Mouse (Mus musculus) lung, postnatal 14 days (tissue): ENCODE results near the gene Pdcd7.
"Not testable (repeated sequence)": the region's sequence is repeated elsewhere in the genome, so short reads cannot be mapped to it uniquely, and the experiment has no call there.

Source experiments
- DNase-seq: peaks from one replicate; pipeline ENCODE4 v3.0.0; 2021

Pdcd7 gene

DNA sequence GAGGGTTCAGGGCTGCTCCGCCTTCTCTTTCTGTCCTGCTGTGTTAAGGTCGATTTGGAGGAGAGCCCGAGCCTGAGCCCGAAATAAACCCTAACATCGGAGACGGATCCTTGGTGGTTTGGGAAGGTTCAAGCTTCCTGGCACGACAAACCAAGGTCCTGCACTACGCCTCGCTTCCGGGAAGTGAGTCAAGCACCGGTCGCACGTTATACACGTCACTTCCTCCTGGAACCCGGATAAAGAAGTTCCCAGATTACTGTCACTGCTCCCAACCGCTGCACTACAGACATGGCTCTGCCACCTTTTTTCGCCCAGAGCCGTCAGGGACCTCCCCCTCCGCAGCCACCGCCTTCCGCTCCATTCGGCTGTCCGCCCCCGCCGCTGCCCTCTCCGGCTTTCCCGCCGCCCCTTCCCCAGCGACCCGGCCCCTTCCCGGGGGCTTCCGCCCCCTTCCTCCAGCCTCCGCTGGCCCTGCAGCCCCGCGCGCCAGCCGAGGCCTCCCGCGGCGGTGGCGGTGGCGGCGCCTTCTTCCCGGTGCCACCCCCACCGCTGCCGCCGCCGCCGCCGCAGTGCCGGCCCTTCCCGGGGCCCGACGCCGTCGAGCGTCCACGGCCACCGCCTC is at the start of gene Pdcd7:
Pdcd7 (plus strand) TSS at position 251 of the 622 bp plus-strand sequence.
- peak; percentile 97 for DNase-seq

DNA sequence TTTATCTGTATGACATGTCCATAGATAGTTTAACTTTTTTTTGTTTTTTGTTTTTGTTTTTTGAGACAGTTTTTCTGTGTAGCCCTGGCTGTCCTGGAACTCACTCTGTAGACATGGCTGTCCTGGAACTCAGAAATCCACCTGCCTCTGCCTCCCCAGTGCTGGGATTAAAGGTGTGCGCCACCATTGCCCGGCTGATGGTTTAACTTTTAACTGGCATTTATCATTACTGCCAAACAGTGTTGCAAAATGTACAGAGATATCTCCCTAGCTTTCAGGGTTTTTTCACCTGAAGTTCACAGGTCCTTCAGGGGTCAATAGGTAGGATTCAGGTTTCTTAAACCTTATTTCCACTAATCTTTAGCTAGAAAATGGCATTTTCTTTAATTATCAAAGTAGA is 48.8 kb upstream of the Pdcd7 start:
- no peak for DNase-seq

DNA sequence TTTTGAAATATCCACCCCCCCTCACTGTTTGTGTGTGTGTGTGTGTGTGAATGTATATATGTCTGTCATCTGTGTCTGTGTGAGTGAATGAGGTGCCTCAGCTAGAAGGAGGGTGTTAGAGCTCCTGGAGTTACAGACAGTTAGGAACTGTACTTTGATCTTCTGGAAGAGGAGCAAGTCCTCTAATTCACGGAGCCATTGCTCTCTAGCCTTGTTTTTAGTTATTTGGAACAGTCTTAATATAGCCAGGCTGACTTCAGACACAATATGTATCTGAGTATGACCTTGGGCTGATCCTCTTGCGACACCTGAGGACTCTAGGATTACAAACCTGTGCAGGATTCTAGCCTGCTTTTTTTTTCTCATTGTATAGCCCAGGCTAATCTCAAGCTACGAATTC is 47.1 kb upstream of the Pdcd7 start:
- DNase-seq: no peak

DNA sequence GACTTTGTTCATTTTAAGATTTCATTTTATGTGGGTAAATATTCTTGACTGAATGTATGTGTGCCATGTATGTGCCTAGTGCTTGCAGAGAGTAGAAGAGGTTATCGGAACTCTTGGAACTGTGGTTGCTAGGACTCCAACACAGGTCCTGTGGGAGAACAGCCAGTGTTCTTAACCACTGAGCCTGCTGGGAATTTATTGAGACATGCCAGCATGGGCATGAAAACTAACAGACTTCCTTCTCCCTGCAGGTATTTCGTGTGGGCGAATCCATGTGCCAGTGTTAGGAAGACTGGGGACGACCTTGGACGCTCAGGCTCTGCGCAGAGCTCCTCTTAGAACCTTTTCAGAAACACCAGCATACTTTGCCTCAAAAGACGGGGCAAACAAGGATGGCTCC is 46.3 kb upstream of the Pdcd7 start:
- no peak for DNase-seq

DNA sequence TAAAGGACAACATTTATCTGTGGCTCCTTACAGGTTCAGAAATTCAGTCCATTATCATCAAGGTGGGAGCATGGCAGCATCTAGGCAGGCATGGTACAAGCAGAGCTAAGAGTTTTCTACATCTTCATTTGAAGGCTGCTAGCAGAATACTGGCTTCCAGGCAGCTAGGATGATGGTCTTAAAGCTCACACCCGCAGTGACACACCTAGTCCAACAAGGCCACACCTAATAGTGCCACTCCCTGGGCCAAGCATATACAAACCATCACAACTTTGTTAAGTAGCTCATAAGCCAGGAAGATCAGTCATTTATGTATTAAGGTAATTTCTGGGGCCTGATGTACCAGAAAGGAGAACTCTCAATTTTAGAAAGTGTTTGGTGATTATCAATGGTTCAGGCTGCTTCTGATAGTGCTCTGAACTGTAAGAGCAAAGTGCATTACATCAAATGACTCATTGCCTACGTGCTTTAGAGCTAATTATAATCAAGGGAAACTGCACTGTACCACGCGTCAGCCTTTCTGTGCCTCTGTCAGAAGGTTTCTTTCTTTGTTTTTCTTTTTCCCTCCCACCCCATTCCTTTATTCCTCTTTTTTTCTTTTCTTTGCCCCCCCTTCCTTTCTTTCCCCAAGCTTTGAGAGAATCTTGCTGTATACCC is 43.4 kb upstream of the Pdcd7 start:
- DNase-seq: no peak

DNA sequence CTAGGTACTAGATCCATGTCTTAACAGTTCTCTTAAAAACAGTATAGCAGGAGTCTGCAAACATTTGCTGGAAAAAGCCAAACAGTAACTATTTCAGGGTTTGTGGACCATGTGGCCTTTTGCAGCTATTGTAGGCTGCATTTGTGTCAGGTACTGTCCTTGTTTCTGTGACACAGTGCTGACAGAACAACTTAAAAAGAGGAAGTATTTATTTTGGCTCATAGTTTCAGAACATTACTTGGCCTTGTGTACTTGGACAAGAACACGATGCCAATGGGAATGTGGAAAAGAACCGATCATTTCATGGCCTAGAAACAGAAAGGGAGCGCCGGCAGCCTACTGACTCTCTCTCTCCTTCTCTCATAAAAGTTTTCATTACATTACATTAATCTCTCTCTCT is 42.3 kb upstream of the Pdcd7 start:
- DNase-seq: no peak

DNA sequence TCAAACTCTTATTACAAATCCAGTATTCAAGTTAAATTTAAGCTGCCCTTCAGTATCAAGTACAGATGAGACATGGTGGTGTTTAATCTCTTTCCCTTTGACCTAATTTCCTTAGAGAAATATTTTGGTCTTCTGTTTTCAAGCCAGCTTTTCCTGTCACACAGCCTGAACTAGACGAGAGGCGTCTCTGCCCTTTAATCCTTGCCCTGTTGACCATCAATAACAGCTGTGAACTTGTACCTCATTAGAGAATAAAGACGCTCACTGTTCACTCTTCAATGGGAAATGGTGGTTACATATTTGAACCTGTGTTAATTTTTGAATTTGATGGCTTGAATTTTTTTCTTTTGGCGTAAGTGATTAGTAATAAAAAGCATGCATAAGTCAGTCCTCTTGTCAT is 41.6 kb upstream of the Pdcd7 start:
- DNase-seq: no peak

DNA sequence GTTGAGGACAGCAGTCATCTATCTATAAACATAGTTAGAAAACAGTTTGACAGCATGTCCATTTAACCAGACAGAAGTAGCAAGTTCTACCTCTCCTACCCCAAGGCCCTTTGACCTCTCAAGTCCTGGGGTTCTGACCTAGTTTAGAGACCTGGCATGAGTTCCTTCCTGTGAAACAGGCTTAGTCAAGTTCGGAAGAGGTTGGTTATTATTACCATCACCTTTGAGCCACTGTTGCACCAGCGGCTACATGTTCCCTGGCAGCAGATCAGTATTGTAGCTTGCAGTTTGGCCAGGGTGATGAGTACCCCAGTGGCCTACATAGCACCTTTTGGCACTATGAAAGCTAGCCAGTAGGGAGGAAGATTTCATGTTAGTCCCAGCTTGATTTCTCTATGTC is 39.2 kb upstream of the Pdcd7 start:
- no peak for DNase-seq

DNA sequence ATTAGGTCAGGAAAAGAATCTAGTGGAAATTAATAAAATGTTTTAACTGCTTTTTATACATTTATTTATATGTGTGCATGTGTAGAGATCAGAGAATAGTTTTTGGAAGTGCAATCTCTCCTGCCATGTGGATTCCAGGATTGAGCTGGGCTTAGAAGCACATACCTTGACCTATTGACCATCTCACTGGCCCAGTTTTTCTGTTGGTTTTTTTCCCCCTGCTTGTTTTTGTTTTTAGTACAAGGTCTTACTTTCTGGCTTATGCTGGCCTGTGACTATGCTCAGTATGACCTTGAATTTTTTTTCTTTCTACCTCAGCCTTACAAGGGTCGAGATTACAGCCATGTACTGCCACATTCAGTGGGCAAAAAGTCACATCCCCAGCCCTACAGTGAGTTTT is 37.9 kb upstream of the Pdcd7 start:
- DNase-seq: no peak

DNA sequence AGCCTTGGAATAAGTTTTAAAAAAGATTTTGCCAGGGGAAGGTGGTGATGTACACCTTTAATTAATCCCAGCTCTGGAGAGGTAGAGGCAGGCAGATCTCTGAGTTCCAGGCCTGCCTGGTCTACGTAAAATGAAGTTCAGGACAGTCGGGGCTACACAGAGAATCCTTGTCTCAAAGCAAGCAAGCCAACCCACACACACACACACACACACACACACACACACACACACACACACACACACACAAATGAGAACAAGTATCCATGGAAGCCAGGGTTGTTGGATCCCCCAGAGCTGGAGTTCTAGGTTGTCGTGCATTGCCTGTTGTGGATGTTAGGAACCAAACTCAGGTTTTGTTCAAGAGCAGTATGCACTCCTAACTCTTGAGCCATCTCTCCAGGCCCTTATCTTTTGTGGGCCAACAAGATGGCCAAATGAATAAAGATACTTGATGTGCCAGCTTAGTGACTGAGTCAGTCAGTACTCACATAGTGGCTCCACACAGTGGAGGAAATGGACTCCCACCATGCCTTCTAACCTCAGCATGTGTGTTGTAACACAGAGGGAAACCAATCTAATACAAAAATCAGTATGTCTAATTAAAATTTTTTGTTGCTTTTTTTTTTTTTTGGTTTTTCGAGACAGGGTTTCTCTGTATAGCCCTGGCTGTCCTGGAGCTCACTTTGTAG is 33.1 kb upstream of the Pdcd7 start:
- no peak for DNase-seq

DNA sequence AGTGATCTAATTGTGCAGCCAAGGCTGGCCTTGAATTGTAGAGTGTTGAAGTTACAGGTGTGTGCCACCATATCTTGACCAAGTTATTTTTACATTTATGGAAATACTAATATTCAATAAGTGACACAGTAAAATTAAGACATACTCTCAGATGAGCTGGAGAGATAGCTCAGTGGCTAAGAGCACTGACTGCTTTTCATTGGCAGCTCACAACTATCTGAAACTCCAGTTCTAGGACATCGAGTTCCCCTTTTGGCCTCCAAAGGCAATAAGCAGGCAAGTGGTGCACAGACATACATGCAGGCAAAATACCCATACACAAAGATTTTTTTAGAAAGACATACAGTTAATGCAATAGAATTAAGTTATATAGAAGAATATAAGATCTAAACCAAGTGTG is 32.1 kb upstream of the Pdcd7 start:
- no peak for DNase-seq

DNA sequence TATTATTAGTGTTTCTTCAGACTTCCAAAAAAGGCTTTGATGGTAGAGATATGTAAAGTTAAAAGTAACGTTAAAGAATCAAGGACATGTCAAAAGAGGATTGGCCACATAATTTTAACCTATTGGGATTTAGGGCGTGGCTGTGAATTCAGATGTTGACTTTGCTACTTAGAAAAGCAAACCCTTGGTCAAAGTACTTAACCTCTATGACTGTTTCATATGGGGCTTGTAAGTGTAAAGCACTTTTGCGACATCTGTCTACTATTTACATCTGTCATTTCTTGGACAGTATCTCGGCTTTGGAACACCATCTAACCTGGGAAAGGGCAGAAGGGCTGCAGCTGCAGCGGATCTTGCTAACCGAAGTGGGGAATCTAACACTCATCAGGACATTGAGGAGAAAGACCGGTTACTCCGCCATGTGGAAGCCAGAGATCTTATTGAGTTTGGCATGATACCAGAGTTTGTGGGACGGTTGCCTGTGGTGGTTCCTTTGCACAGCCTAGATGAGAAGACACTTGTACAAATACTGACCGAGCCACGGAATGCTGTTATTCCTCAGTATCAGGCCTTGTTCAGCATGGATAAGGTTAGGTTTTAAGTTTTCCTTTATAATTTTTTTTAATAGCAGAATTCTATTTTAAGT is 23.5 kb upstream of the Pdcd7 start:
- DNase-seq: no peak

DNA sequence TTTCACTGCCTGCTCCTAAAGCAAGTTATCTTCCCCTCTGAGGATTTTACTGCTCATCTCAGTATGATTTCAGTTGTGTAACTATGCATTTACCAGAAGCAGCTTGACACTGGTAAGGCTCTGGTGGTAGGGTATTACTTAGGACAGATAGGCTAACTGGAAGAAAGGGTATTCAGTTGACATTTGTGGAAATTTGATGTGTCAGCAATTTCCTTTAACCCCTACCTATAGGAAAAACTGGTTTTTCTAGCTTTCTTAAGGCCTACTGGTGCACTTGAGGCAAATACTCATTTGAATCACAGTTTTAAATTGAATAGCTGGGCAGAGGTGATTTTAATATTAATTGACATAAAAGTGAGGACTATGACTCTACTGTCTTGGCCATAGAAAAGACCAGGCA is 19.9 kb upstream of the Pdcd7 start:
- DNase-seq: no peak

DNA sequence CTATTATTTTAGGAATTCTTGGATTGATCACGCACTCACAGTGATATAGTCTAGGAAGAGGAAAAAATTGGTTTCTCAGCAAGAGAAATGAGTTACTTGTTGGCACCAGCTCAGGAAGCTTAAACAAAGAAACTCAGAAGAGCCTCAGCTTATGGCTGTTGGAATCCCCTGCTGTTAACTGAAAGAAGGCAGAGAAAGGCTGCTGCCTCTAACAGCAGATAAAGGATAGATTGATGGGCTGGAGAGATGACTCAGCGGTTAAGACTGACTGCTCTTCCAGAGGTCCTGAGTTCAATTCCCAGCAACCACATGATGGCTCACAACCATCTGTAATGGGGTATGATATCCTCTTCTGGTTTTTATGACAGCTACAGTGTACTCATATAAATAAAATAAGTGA is 18.5 kb upstream of the Pdcd7 start:
- DNase-seq: no peak

DNA sequence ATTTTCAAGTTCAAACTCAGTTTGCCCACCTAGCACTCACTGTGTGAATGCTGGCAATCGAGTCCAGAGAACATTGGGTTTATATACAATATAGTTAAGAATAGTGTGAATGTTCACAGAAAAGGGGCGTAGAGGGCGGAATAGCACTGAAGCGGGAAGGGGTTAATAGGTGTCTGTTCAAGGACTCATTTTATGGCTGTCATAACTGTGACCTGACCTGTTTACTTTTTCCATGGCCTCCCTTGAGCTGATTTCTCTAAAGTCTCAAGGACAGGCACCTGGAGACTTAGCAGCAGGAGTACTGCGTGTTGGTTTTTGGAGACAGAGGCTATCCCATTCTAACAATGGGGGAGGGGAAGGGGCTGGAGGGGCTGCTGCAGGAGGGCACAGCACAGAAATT is 11.9 kb upstream of the Pdcd7 start:
- DNase-seq: no peak

DNA sequence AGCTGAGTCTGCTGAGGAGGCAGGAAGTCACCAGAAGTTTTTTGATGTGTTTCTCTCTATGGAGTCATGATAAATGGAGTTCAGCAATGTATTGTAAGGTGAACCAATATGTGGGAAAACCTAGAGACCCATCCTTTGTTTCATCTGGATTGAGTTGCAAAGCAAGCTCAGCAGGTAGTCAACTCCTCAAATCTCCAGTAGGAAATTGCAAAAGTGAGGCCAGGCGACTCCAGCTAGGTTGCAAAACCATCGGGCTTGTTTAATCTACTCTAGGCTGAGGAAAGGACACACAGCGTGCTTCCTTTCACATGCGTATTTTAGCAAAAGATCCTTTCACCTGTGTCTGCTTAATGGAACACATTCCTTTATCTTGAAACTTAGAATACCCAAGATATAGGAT is 6.8 kb upstream of the Pdcd7 start:
- no peak for DNase-seq

DNA sequence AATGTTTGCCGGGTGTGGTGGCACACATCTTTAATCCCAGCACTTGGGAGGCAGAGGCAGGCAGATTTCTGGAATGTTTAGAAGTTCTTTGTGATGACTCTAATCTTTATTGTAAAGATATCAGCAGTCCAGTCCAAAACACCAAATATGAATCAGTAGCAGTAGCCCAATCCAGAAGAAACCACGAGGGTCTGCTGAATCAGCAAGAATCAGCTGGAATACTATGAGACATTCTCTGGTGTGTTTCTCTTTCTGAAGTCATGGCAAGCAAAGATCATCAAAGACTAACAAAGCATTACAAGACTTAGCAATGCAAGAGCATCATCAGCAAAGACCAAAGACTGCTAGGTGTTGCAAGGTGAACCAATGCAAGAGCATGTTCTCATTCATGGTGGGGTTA is 5.5 kb upstream of the Pdcd7 start:
- no peak for DNase-seq

DNA sequence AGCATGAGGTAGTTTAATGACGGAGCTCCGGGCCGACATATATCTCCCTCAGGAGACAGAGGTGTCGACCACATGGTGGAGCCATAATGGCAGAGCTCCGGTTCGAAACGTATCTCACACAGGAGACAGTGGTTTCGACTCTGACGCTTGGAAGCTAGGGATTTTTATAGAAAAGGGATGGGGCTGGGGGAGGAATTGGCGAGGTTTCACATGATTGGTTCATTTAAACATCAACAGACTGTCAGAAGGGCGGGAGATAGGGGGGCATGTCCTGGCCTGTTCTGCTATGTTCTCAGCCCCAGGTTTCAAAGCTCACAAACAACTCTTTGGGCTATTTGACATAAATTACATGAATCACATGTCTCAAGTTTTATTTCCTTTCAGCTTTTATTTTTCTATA is 465 bp upstream of the Pdcd7 start:
- DNase-seq: not testable (repeated sequence)

DNA sequence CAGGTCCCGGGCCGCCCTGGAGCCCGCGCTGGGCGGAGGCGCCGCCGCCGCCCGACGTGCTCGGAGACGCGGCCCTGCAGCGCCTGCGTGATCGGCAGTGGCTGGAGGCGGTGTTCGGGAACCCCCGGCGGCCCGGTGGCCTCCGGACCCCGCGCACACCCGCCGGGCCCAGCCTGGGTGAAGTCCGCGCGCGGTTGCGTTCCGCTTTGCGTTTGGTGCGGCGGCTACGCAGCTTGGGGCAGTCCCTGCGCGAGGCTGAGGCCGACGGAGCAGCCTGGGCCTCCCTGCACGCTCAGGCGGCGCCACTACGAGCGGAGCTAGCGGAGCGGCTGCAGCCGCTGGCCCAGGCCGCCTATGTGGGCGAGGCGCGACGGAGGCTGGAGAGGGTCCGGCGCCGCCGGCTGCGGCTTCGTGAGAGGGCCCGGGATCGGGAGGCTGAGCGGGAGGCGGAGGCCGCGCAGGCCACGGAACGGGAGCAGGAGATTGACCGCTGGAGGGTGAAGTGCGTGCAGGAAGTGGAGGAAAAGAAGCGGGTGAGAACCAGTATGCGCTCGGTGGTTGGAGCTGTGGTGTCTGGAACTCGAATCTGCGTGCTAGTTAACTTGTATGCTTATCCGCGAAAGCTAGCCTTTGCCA is 690 bp downstream of the Pdcd7 start:
- DNase-seq: peak; percentile 24

DNA sequence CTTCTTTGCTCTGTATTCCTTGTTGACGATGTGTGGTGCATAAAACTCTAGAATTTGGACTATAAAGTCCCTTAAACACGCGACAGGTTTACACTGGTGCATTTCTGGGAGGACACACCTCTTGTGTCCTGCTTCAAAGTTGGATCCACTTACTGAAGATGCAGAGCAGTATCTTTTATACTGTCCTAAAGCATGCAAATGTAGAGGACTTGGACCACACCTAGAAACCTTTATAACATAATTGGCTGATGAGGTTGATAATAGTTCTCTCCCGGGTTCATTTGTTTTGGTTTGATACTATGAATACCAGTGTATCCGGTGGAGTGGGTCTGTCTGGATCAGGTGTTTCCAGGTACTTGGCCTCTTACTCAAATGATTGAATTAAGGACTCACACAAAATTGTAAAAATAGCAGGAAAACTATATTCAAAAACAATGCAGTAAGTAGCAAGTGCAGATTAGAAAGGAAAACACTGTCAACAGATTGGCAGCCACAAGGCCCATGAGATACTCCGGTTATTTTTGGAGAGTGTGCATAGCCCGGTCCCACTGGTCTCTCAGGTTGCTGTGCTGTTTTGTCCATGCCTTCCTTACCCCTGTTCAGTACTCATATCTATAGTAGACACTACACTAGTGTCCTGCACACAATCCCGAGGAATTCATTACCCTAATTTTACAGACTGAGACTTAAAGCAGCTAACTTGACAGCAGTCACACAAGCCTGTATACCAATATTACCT is 1.4 kb downstream of the Pdcd7 start:
- DNase-seq: no peak

DNA sequence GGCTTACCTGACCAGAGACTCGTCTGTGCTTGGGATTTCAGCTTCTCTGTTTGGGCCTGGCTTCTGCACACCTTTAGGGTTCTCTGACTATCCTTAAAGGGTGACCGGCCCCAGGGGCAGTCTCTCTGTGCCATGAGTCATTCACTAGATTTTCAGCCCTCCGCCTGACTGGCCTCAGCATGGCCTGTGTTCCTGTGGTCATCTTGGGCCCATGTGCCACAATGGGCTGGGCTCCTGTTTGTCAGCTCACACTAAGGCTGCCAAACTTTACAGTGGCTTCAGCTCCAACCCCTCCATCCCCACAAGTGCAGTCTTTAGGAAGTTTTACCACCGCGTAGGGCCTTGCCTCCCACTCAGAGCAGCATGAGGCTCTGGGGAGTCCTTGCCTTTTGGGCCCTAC is 7.3 kb downstream of the Pdcd7 start:
- no peak for DNase-seq

DNA sequence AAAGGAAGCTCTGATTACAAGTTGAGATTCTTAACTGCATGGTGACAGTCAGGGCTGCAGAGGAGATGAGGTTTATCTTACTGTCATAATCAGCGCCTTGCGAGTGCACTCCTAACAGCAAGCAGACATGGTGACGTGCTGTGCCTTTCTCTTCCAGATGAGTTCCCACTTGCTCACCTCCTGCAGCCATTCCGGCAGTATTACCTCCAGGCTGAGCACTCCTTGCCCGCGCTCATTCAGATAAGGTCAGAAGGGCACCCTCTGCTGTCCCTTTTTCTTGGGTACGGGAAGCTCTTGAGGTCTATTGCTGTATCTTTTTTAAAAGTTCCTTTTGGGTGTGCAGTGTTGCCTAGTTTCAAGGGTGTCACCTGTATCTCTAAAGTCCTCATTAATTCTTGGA is 10.7 kb downstream of the Pdcd7 start:
- no peak for DNase-seq

DNA sequence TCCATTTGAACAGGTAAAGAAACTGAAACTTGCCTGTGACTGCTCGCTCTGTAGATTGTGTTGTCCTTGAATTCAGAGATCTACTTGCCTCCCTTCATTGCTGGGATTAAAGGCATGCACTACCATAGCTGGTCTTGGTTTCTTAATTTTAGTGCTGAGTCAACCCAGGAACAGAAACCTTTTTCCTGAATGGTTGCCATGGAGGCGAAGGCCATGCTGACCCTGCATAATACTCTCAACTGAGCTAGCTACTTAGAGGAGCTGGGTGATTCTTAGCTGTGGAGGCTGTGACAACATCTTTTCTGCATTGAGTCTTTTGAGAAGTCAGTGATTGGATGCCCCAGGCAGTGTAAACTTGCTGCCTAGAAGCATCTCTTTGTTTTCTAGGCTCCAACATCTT is 11.1 kb downstream of the Pdcd7 start:
- no peak for DNase-seq
